Mouse (Mus musculus) c-Kit-positive CD71-positive TER-119-negative erythroid progenitor cells, embryonic 14.5 days (primary cell): ENCODE measurements around the gene 9530068E07Rik.
"Not testable (repeated sequence)": the region's sequence is repeated elsewhere in the genome, so short reads cannot be mapped to it uniquely, and the experiment has no call there.

Source experiments
- DNase-seq: peaks from one replicate; pipeline ENCODE4 v3.0.0-alpha.2; 2013; ENCODE audit warnings: low read depth

Gene 9530068E07Rik

GRCm38 (mm10) chr11:52395940-52396596 lies at the start of gene 9530068E07Rik:
9530068E07Rik (plus strand) TSS chr11:52396428.
- peak; percentile 94 for DNase-seq

GRCm38 (mm10) chr11:52346635-52347005 lies 49.6 kb upstream of the 9530068E07Rik start:
- no peak for DNase-seq

GRCm38 (mm10) chr11:52348156-52348555 lies 48.1 kb upstream of the 9530068E07Rik start:
- no peak for DNase-seq

GRCm38 (mm10) chr11:52348724-52349123 lies 47.5 kb upstream of the 9530068E07Rik start:
- DNase-seq = no peak

- DNase-seq = peak; percentile 61
Measured at GRCm38 (mm10) chr11:52350924-52351323, 45.3 kb upstream of the 9530068E07Rik start.

GRCm38 (mm10) chr11:52352271-52352670 lies 44.0 kb upstream of the 9530068E07Rik start:
- no peak for DNase-seq

GRCm38 (mm10) chr11:52354644-52355043 lies 41.6 kb upstream of the 9530068E07Rik start:
- DNase-seq = no peak

GRCm38 (mm10) chr11:52355601-52356000 lies 40.6 kb upstream of the 9530068E07Rik start:
- no peak for DNase-seq

GRCm38 (mm10) chr11:52357091-52357490 lies 39.1 kb upstream of the 9530068E07Rik start:
- DNase-seq = not testable (repeated sequence)

- DNase-seq = no peak
Measured at GRCm38 (mm10) chr11:52358520-52358919, 37.7 kb upstream of the 9530068E07Rik start.

GRCm38 (mm10) chr11:52359686-52360470 lies 36.4 kb upstream of the 9530068E07Rik start:
- DNase-seq = peak; percentile 55

GRCm38 (mm10) chr11:52360471-52361277 lies 35.6 kb upstream of the 9530068E07Rik start, which contains the start of gene Vdac1:
Vdac1 (plus strand) TSS chr11:52360860.
- DNase-seq = peak; percentile 61

GRCm38 (mm10) chr11:52361287-52361921 lies 34.8 kb upstream of the 9530068E07Rik start:
- DNase-seq = no peak

- no peak for DNase-seq
Measured at GRCm38 (mm10) chr11:52364376-52364775, 31.9 kb upstream of the 9530068E07Rik start.

GRCm38 (mm10) chr11:52365143-52365542 lies 31.1 kb upstream of the 9530068E07Rik start:
- no peak for DNase-seq

- no peak for DNase-seq
Measured at GRCm38 (mm10) chr11:52366358-52366757, 29.9 kb upstream of the 9530068E07Rik start.

- no peak for DNase-seq
Measured at GRCm38 (mm10) chr11:52368176-52368985, 27.8 kb upstream of the 9530068E07Rik start.

GRCm38 (mm10) chr11:52369252-52370134 lies 26.7 kb upstream of the 9530068E07Rik start:
- DNase-seq = no peak

- no peak for DNase-seq
Measured at GRCm38 (mm10) chr11:52370135-52370452, 26.1 kb upstream of the 9530068E07Rik start.

- DNase-seq = no peak
Measured at GRCm38 (mm10) chr11:52370538-52370937, 25.7 kb upstream of the 9530068E07Rik start.
